Mouse (Mus musculus): ENCODE measurements around the gene Tbx10. TPM values are rescaled to one million over a fixed set of nuclear protein-coding genes. Genes with fewer than 3 reads are reported as not detected.
"Not testable (repeated sequence)": the region's sequence is repeated elsewhere in the genome, so short reads cannot be mapped to it uniquely, and the experiment has no call there.

Gene Tbx10
- polyA plus RNA-seq, 1 experiment from 2014 or later = 0.61 TPM

- under 1% methylated on average over 26 of the region's 26 CpGs for WGBS
- ATAC-seq = peak; percentile 38
Measured at GRCm38 (mm10) chr19:4037788-4038232, 45.3 kb downstream of the Tbx10 start, which contains the start of gene Gstp1. Gene Gstp1 (minus strand): TSS chr19:4037985.

GRCm38 (mm10) chr19:4040941-4041340 lies 48.4 kb downstream of the Tbx10 start:
- not testable (repeated sequence) for H3K4me1 ChIP-seq (replicated peaks; ENCODE audit: control insufficient read depth, insufficient read depth, low read length); ATAC-seq; H3K27me3 ChIP-seq (replicated peaks; ENCODE audit: control insufficient read depth, insufficient read depth, low read length); H3K4me3 ChIP-seq (ENCODE audit: low read depth, low read length); H3K36me3 ChIP-seq (ENCODE audit: control insufficient read depth, insufficient read depth); H3K9me3 ChIP-seq (ENCODE audit: control insufficient read depth); H3K9ac ChIP-seq (ENCODE audit: low read depth, low read length); H3K27ac ChIP-seq (ENCODE audit: low read depth, low read length); H3K4me2 ChIP-seq (replicated peaks; ENCODE audit: low read depth)
- WGBS = 92% methylated on average over 5 of the region's 5 CpGs

More at GRCm38 (mm10) chr19:4037788-4038232, 45.3 kb downstream of the Tbx10 start, which contains the start of gene Gstp1:
- Histone ChIP-seq H3K4me3 (ENCODE audit: low read depth, low read length) (peak within 1 kb of the TSS; percentile 53), H3K9ac (ENCODE audit: low read depth, low read length) (peak within 1 kb of the TSS; percentile 59), H3K4me1 (replicated peaks; ENCODE audit: control insufficient read depth, insufficient read depth, low read length) (peaks cover 8% of the 10 kb centered on the region; the same call in 1 of the 2 replicates), H3K4me2 (replicated peaks; ENCODE audit: low read depth) (peak within 1 kb of the TSS; percentile 71), H3K27me3 (replicated peaks; ENCODE audit: control insufficient read depth, insufficient read depth, low read length) (no peaks in the 10 kb centered on the region), H3K36me3 (ENCODE audit: control insufficient read depth, insufficient read depth) (no peaks in the 10 kb centered on the region), H3K27ac (ENCODE audit: low read depth, low read length) (peak within 1 kb of the TSS; percentile 65), H3K9me3 (ENCODE audit: control insufficient read depth) (no peaks in the 10 kb centered on the region)
- peak; percentile 56 for TF ChIP-seq CTCF (IDR thresholded peaks at IDR 0.05; ENCODE audit: low read depth)

GRCm38 (mm10) chr19:4041500-4041899 lies 48.9 kb downstream of the Tbx10 start:
- 85% methylated on average over 3 of the region's 4 CpGs for WGBS
- not testable (repeated sequence) for H3K9ac ChIP-seq (ENCODE audit: low read depth, low read length); H3K27ac ChIP-seq (ENCODE audit: low read depth, low read length); H3K4me1 ChIP-seq (replicated peaks; ENCODE audit: control insufficient read depth, insufficient read depth, low read length); H3K9me3 ChIP-seq (ENCODE audit: control insufficient read depth); ATAC-seq; H3K27me3 ChIP-seq (replicated peaks; ENCODE audit: control insufficient read depth, insufficient read depth, low read length); H3K36me3 ChIP-seq (ENCODE audit: control insufficient read depth, insufficient read depth)
- Histone ChIP-seq H3K4me2 (replicated peaks; ENCODE audit: low read depth) (peak overlapping the region; percentile 48), H3K4me3 (ENCODE audit: low read depth, low read length) (peak overlapping the region; percentile 20; the same call in 1 of the 2 replicates)

GRCm38 (mm10) chr19:4042124-4042523 lies 49.6 kb downstream of the Tbx10 start:
- Histone ChIP-seq H3K27ac (ENCODE audit: low read depth, low read length) (peak overlapping the region; percentile 52), H3K9ac (ENCODE audit: low read depth, low read length) (no peak overlapping the region), H3K27me3 (replicated peaks; ENCODE audit: control insufficient read depth, insufficient read depth, low read length) (no peaks in the 10 kb centered on the region), H3K4me3 (ENCODE audit: low read depth, low read length) (peak overlapping the region; percentile 20; the same call in 1 of the 2 replicates), H3K36me3 (ENCODE audit: control insufficient read depth, insufficient read depth) (no peaks in the 10 kb centered on the region), H3K4me1 (replicated peaks; ENCODE audit: control insufficient read depth, insufficient read depth, low read length) (peaks cover 6% of the 10 kb centered on the region; the same call in 1 of the 2 replicates), H3K4me2 (replicated peaks; ENCODE audit: low read depth) (peak overlapping the region; percentile 48), H3K9me3 (ENCODE audit: control insufficient read depth) (no peaks in the 10 kb centered on the region)
- TF ChIP-seq CTCF (IDR thresholded peaks at IDR 0.05; ENCODE audit: low read depth) = no peak
- WGBS = 39% methylated on average over 14 of the region's 14 CpGs
- ATAC-seq = peak; percentile 23; the same call in 1 of the 2 replicates

GRCm38 (mm10) chr19:4044109-4044508 lies 51.6 kb downstream of the Tbx10 start:
- WGBS = 85% methylated on average over 5 of the region's 5 CpGs
- not testable (repeated sequence) for ATAC-seq

GRCm38 (mm10) chr19:4045966-4046865 lies 53.7 kb downstream of the Tbx10 start, which contains the start of gene Gstp2:
Gene Gstp2 (minus strand): TSS chr19:4046023.
- Histone ChIP-seq H3K4me1 (replicated peaks; ENCODE audit: control insufficient read depth, insufficient read depth, low read length) (peaks cover 6% of the 10 kb centered on the region; the same call in 1 of the 2 replicates), H3K27me3 (replicated peaks; ENCODE audit: control insufficient read depth, insufficient read depth, low read length) (no peaks in the 10 kb centered on the region), H3K4me2 (replicated peaks; ENCODE audit: low read depth) (peak within 1 kb of the TSS; percentile 51), H3K9me3 (ENCODE audit: control insufficient read depth) (no peaks in the 10 kb centered on the region), H3K9ac (ENCODE audit: low read depth, low read length) (no peak within 1 kb of the TSS), H3K27ac (ENCODE audit: low read depth, low read length) (peak within 1 kb of the TSS; percentile 88), H3K4me3 (ENCODE audit: low read depth, low read length) (no peak within 1 kb of the TSS), H3K36me3 (ENCODE audit: control insufficient read depth, insufficient read depth) (no peaks in the 10 kb centered on the region)
- peak; percentile 85 for TF ChIP-seq CTCF (IDR thresholded peaks at IDR 0.05; ENCODE audit: low read depth)
- 19% methylated on average over 16 of the region's 16 CpGs for WGBS
- ATAC-seq = peak; percentile 84

More at GRCm38 (mm10) chr19:4044109-4044508, 51.6 kb downstream of the Tbx10 start:
- not testable (repeated sequence) for H3K4me3 ChIP-seq (ENCODE audit: low read depth, low read length); H3K27me3 ChIP-seq (replicated peaks; ENCODE audit: control insufficient read depth, insufficient read depth, low read length); H3K9ac ChIP-seq (ENCODE audit: low read depth, low read length); H3K27ac ChIP-seq (ENCODE audit: low read depth, low read length); H3K4me2 ChIP-seq (replicated peaks; ENCODE audit: low read depth); H3K4me1 ChIP-seq (replicated peaks; ENCODE audit: control insufficient read depth, insufficient read depth, low read length); H3K9me3 ChIP-seq (ENCODE audit: control insufficient read depth); H3K36me3 ChIP-seq (ENCODE audit: control insufficient read depth, insufficient read depth)

Measured in intestine, postnatal 0 days (tissue).